Mouse (Mus musculus) heart, embryonic 10.5 days (tissue): ENCODE results near the gene Pwp2. TPM values are rescaled to one million over a fixed set of nuclear protein-coding genes. Genes with fewer than 3 reads are reported as not detected.
A peak's percentile ranks its signal among the peaks of the same experiment; 100 is the strongest.

Experiments used
- DNase-seq: peaks from one replicate; pipeline ENCODE4 v3.0.0-alpha.2; 2017; ENCODE audit warnings: low spot score
- H3K27ac ChIP-seq: fragments of 300-500 bp; sonication (generic); 2 replicates; pipeline ENCODE4 v1.5.1; 2016; ENCODE audit warnings: mild to moderate bottlenecking
- H3K27me3 ChIP-seq: fragments of 300-500 bp; sonication (generic); 2 replicates; pipeline ENCODE4 v1.6.1; 2016; ENCODE audit warnings: mild to moderate bottlenecking; ENCODE audit not compliant: poor library complexity, insufficient read depth, severe bottlenecking
- H3K36me3 ChIP-seq: fragments of 300-500 bp; sonication (generic); 2 replicates; pipeline ENCODE4 v1.6.1; 2016; ENCODE audit warnings: mild to moderate bottlenecking, moderate library complexity
- H3K4me1 ChIP-seq: fragments of 300-500 bp; sonication (generic); 2 replicates; pipeline ENCODE4 v1.6.1; 2016; ENCODE audit warnings: mild to moderate bottlenecking
- H3K4me3 ChIP-seq: fragments of 300-500 bp; sonication (generic); 2 replicates; pipeline ENCODE4 v1.5.1; 2016; ENCODE audit warnings: mild to moderate bottlenecking, moderate library complexity
- H3K9me3 ChIP-seq: fragments of 300-500 bp; sonication (generic); 2 replicates; pipeline ENCODE4 v1.6.1; 2016; ENCODE audit warnings: mild to moderate bottlenecking, moderate library complexity
- WGBS: fragments of 180-500 bp; shearing (Covaris S2); methylation state at CpG from one replicate; pipeline ENCODE4 v1.1.7; 2016; 5-methylcytosine and 5-hydroxymethylcytosine counted together
- polyA plus RNA-seq: library from polyadenylated mRNA; unstranded; fragments of >200 nt; fragmentation: Nextera tagmentation; extraction: Ambion mirVana; gene quantifications from 2 replicates; pipeline ENCODE4 v1.2.1, GENCODE M21; 2016

Pwp2 gene
- polyA plus RNA-seq, 1 experiment from 2014 or later: 23.1 TPM

DNA sequence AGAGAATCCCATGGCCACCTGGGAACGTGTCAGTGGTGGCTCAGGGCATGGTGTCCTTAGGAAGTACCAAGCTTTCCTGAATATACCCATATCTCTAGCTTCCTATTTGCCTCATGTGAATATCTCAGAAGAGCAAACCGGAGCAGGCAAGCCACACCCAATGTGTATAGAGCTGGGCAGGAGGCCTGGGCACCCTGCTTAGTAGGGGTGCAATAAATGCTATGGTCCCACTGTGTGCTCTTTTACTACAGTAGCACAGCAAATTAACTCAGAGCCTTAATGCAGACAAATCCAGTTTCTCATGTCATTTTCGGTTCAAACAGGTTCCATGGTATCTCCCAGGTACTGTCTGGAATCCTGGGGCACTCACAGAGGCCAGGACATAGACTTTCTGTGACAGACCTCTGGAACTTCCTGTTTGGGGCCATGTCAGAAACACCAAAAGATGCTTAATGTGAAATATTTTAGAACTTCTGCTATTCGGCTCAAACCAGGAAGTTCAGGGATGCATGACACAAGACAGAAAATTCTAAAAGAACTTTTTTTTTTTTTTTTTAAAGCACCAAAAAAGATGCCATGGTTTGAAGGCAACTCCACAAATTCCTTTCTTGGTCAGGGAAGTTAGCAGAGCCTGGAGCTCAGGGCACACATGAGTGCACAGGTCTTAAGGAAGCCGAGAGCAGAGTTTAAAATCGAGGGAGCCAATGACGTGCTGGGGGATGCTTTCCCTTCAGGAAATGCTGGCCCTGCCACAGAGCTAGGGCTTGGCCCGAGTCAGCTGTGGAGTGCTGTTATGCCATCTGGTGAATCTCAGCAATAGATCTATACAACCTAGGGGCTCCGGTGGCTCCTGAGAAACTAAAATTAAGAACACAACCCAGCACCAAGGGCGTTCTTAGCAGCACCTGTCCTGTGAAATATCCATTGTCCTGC, 35.8 kb downstream of the Pwp2 start:
- Histone ChIP-seq H3K27ac (no peak overlapping the region), H3K27me3 (peaks cover 18% of the 10 kb centered on the region; the same call in 1 of the 2 replicates), H3K4me3 (no peak overlapping the region), H3K4me1 (peaks cover 5% of the 10 kb centered on the region), H3K36me3 (no peaks in the 10 kb centered on the region), H3K9me3 (no peaks in the 10 kb centered on the region)
- DNase-seq: no peak
- WGBS: 66% methylated on average over 10 of the region's 10 CpGs

DNA sequence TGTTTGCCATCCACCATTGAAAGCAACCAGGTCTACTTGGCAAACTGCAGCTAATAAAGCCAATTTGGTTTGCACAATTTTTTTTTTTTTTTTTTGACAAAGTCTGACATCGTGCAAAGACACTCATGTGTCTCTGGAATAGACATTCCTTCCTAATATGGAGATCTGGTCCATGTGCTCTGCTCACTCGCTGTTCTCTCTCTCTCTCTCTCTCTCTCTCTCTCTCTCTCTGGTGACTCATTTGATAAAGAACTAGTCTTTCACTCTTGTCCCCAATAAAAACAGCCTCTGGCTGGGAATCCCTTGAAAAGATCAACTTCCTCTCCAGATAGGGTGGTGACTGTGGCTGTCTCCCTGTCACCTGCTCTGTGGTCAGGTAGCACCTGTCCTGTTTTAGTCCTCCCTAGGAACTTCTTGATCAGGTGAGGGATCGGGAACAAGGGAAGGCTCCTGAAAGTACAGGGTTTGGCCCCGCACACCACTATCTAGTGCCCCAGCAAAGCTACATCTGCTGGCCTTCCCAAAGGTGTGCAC, 37.0 kb downstream of the Pwp2 start:
- H3K9me3 ChIP-seq: no peaks in the 10 kb centered on the region
- H3K4me3 ChIP-seq: no peak overlapping the region
- H3K36me3 ChIP-seq: no peaks in the 10 kb centered on the region
- 72% methylated on average over 4 of the region's 4 CpGs for WGBS
- DNase-seq: no peak
- H3K4me1 ChIP-seq: peaks cover 6% of the 10 kb centered on the region
- no peak overlapping the region for H3K27ac ChIP-seq
- peaks cover 15% of the 10 kb centered on the region; the same call in 1 of the 2 replicates for H3K27me3 ChIP-seq

DNA sequence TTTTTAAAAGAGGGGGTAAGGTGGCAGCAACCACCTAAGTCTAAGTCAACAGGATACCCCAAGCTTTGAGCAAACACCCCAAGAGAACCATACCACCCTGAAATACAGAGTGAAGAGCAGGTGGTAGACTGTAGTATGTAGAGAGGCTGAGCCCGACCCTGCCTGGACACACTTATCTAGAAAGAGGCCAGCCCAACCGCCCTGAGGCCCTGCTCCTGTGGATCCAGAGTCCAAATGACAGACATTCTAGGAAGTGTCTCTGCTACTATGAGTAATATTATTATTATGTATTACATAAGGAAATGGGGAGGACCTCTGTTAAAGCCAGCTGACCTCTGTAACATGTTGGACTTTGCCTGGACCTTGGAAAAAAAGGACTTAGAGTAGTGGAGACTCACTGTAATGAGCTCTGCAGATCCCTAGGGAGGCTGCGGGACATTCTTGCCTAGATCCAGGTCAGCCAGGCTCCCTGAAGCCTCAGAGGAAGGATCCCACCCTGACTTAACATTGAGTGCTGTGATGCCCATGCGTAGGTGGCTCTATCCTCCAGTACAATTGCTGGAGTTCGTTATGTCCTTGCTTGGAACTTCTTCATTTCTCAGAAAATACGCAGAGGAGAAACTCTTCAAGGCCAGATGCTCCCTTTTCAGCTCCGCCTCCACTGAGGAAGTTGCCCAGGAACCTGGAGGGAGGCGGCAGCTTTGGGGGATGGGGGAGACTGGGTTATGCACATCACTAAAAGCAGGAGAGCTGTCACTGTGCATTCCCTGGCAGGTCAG, 41.0 kb downstream of the Pwp2 start:
- WGBS: 39% methylated on average over 8 of the region's 8 CpGs
- no peak overlapping the region for H3K27ac ChIP-seq
- no peaks in the 10 kb centered on the region for H3K9me3 ChIP-seq
- H3K36me3 ChIP-seq: no peaks in the 10 kb centered on the region
- peaks cover 7% of the 10 kb centered on the region; the same call in 1 of the 2 replicates for H3K4me1 ChIP-seq
- H3K27me3 ChIP-seq: no peaks in the 10 kb centered on the region
- no peak for DNase-seq
- no peak overlapping the region for H3K4me3 ChIP-seq

DNA sequence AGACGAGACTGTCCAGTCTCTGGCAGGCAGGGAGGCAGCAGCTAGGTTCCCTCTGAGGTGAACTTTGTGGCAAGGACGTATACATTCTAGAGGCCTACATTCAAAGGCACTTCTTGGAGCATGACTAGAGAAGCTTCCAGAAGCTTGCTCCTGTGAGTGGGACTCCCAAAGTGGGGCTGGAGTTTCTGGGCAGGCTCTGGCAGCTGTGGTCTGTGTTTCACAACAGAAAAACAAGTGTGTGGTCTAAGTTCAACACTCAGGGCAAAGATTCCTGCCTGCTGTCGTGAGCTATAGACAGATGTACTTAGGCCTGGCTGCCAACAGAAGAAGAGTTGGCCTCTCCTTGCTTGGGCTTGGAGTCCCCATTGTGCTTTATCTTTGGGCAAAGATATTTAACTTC, 44.1 kb downstream of the Pwp2 start:
- Histone ChIP-seq H3K27ac (no peak overlapping the region), H3K9me3 (no peaks in the 10 kb centered on the region), H3K4me3 (no peak overlapping the region), H3K36me3 (no peaks in the 10 kb centered on the region), H3K4me1 (peaks cover 25% of the 10 kb centered on the region), H3K27me3 (no peaks in the 10 kb centered on the region)
- WGBS: 85% methylated on average over 3 of the region's 3 CpGs
- no peak for DNase-seq

DNA sequence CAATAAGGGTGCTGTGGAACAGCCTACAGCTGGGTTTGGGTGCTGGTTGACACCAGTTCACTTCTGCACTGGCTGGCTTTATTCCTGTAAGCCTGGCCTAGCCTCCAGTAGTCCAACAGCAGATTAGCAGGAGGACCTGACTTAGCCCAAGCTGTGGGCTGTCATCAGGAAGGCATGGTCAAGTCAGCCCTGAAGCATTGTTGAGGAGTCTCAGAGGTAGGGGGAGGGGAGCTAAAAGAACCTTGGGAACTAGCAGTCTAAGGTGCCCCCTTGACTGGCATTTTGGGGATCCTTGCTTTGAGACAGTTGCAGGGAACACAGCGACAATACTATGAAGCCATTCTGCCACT, 44.7 kb downstream of the Pwp2 start:
- DNase-seq: no peak
- H3K27me3 ChIP-seq: no peaks in the 10 kb centered on the region
- H3K36me3 ChIP-seq: no peaks in the 10 kb centered on the region
- no peak overlapping the region for H3K27ac ChIP-seq
- no peaks in the 10 kb centered on the region for H3K9me3 ChIP-seq
- no peak overlapping the region for H3K4me3 ChIP-seq
- WGBS: 92% methylated on average over 1 of the region's 1 CpGs
- peaks cover 31% of the 10 kb centered on the region for H3K4me1 ChIP-seq

DNA sequence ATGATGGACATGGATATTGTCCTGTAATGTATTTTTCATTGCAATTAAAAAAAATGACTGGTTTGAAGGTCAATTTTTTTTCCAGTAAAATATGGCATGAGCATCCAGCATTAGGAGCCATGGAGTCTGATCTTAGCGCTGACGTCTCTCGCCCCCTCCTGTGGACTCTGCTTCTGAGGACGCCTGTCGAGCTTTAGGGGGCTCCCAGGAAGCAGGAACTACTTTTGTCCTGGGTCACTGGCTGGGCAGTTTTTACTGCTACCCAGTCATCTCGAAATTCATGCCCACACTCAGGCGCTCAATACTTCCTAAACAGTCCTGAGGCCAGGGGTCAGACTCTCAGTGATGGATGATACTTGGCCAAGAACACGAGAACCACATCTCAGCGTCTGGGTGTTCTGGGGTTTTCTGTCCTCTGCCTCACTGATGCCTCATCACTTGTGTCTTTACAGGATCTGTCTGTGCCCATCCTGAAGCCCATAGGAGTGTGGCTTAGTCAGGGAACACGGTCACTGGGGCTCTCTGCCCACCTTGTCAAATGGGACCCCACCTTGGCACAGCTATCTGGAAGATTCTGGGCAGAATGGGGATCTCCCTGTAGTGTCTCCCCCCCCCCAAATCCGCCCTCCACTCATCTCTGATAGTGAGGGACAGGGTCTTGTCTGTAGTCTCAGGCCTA, 45.2 kb downstream of the Pwp2 start:
- no peak for DNase-seq
- Histone ChIP-seq H3K27me3 (no peaks in the 10 kb centered on the region), H3K4me1 (peaks cover 36% of the 10 kb centered on the region), H3K4me3 (no peak overlapping the region), H3K27ac (0 out of 2 replicates have a peak overlapping the region, but pooled peaks have one; percentile 36), H3K36me3 (no peaks in the 10 kb centered on the region), H3K9me3 (no peaks in the 10 kb centered on the region)
- WGBS: 74% methylated on average over 11 of the region's 11 CpGs

DNA sequence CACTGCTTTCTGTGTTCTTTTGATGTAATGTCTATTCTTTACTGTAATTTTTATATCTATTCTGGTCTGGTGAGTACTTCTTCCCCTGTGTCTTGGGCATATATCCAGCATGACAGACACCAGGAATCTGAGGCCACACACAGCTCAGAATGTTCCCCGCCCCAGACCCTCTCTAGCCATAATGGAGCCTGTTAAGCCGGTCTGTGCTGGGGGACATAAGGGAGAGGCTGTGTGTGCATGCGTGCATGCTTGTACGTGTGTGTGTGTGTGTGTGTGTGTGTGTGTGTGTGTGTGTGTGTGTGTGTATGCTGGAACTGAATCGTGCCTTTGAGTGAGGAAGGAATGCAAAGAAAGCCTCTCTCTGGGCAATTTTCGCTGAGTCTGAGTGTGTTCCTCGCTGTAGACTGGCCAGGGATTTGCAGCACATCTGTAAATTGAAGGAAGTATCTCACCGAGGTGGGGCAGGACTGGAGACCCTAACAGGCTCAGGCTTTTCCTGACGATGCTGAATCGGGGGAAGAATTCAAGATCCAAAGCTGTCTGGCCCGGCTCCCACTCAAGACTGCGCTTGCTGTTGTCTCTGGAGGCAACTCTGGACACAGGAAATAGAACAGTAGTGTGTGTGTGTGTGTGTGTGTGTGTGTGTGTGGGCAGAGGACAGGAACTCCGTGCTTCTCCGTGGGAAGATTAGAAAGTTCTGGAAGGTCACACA, 46.0 kb downstream of the Pwp2 start:
- H3K4me3 ChIP-seq: no peak overlapping the region
- H3K27ac ChIP-seq: peak overlapping the region; percentile 36
- DNase-seq: no peak
- peaks cover 37% of the 10 kb centered on the region for H3K4me1 ChIP-seq
- H3K36me3 ChIP-seq: no peaks in the 10 kb centered on the region
- 51% methylated on average over 14 of the region's 14 CpGs for WGBS
- H3K27me3 ChIP-seq: no peaks in the 10 kb centered on the region
- no peaks in the 10 kb centered on the region for H3K9me3 ChIP-seq

DNA sequence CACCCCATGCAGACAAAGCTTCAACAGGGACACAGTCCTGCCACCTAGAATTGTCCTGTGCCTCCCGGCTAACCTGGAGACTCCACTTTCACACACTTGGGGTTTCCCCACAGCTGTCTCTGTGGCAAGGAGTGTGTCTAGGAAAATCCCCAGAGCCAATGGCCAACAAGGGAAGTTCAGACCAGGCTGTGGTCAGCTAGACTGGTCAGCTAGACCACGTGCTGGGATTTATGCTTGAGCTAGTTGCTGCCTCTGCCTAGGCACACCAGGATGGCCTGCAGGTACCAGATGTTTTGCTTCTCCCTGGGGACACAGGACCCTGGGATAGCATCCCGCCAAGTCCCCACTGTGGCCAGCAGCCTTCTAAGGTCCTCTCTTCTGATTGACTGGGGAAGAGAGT, 47.8 kb downstream of the Pwp2 start:
- Histone ChIP-seq H3K36me3 (no peaks in the 10 kb centered on the region), H3K27me3 (no peaks in the 10 kb centered on the region), H3K4me3 (no peak overlapping the region), H3K4me1 (peaks cover 37% of the 10 kb centered on the region), H3K27ac (0 out of 2 replicates have a peak overlapping the region, but pooled peaks have one; percentile 7), H3K9me3 (no peaks in the 10 kb centered on the region)
- 91% methylated on average over 3 of the region's 3 CpGs for WGBS
- DNase-seq: no peak

DNA sequence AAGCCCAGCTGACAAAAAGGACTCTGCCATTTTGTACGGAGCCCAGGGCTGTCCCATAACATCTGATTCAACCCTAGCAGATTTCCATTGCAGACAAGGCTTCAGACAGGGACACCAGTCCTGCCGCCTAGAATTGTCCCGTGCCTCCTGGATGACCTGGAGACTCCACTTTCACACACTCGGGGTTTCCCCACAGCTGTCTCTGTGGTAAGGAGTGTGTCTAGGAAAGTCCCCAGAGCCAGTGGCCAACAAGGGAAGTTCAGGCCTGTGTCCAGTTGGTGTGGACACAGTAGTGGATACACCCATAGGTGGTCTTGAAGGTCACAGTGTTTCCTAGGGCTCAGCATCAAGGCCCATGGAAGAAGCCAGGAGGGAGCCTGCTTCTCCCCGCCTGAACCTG, 49.0 kb downstream of the Pwp2 start:
- 68% methylated on average over 5 of the region's 5 CpGs for WGBS
- Histone ChIP-seq H3K36me3 (no peaks in the 10 kb centered on the region), H3K27ac (peak overlapping the region; percentile 22; the same call in 1 of the 2 replicates), H3K27me3 (0 out of 2 replicates have a peak, but pooled peaks cover 4% of the 10 kb centered on the region), H3K9me3 (no peaks in the 10 kb centered on the region), H3K4me3 (no peak overlapping the region), H3K4me1 (peaks cover 37% of the 10 kb centered on the region)
- DNase-seq: no peak

DNA sequence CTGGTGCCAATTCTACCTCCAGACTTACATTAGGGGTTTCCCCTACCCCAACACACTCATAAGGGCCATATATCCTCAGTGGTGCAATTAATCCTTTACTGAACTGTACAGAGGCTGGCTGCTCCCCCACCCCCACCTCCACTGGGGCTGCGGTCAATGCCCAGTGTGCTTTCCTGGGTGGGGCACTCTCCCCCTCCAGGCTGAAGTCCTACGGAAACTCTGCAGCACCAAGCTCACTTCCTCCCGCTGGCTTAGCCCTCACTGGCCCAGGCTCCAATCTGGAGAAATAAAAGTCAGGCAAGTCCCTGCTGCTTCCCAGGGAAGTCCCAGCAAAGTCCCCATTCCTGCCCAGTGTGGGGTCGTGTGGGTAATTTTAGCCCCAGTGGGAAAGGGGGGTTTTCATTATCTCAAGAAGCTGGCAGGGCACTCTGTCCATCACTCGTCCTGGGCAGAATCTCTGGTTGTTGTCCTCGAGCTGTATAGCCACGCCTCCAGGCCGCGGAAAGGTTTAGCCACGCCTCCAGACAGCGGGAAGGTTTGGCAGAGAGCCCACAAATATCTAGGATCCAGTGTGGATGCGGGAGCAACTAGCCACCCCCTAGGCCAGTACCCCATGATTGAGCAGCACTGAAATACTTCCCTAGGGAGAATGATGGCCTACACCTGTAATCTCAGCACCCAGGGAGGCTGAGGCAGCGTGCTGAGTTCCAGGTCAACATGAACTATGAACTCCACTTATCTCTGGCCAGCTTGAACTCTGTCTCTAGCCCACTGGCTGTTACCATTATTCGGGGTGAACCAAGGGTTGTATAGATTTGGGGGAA, 49.8 kb downstream of the Pwp2 start:
- Histone ChIP-seq H3K4me1 (peaks cover 37% of the 10 kb centered on the region), H3K36me3 (no peaks in the 10 kb centered on the region), H3K27ac (peak overlapping the region; percentile 59), H3K9me3 (no peaks in the 10 kb centered on the region), H3K4me3 (peak overlapping the region; percentile 40), H3K27me3 (0 out of 2 replicates have a peak, but pooled peaks cover 12% of the 10 kb centered on the region)
- no peak for DNase-seq
- WGBS: 9% methylated on average over 14 of the region's 14 CpGs

DNA sequence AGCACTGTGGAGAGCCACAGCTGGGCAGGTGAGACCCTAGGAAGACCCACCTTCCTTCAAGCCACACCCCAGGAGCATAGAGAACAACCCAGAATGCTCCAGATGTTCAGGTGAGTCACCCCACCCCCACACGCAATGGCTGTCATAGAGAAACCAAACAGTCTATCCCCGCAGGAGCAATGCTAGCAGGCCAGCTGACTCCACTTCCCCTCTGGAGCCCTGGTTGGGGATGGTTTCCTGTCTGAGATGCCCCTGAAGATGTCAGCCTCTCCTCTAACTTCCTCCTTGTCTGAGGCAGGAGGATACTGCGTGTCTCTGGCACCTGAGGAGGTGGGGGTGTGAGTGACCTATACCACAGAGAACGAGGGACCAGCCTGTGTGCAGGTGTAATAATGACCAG, 50.5 kb downstream of the Pwp2 start:
- WGBS: 54% methylated on average over 4 of the region's 4 CpGs
- peak overlapping the region; percentile 59 for H3K27ac ChIP-seq
- no peaks in the 10 kb centered on the region for H3K9me3 ChIP-seq
- no peak for DNase-seq
- no peak overlapping the region for H3K4me3 ChIP-seq
- H3K27me3 ChIP-seq: 0 out of 2 replicates have a peak, but pooled peaks cover 17% of the 10 kb centered on the region
- H3K36me3 ChIP-seq: no peaks in the 10 kb centered on the region
- H3K4me1 ChIP-seq: peaks cover 37% of the 10 kb centered on the region
